34 mouse cellular contexts compared by ENCODE assay signal in the genomic region with DNA sequence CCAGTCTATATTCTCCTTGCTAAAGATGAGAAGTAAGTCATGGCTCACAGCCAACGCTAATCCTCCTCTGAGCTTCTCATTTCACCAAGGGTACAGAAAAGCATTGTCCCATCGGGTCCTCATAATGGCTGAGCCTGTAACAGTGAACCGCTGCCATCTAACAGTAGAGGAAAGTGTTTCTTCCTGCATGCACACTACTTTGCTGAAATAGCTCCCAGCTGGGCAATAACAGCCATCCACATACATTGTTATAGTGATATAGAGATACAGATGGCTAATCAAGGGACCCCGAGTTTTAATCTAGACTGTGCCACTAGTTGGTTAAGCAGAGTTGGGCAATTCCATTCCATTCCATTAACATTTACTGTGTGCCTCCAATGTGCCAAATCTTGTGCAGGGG.
"Had no signal": no experiment of that assay in that cellular context is flagged by ENCODE, and none has a peak within 500 bp of the region (broad histone marks: within the 10 kb centered on the region; RNA-seq: fewer than 3 reads in every experiment).

No protein-coding gene starts in this region.

- H3K36me3 ChIP-seq: heart, embryonic 10.5 days; heart, embryonic 12.5 days; heart, embryonic 13.5 days; heart, embryonic 15.5 days; hindbrain, embryonic 12.5 days; hindbrain, embryonic 13.5 days; hindbrain, embryonic 15.5 days; intestine, embryonic 15.5 days; kidney, embryonic 15.5 days had no signal

- H3K27me3 ChIP-seq: heart, embryonic 12.5 days; heart, embryonic 13.5 days; heart, embryonic 15.5 days; hindbrain, embryonic 12.5 days; hindbrain, embryonic 13.5 days; hindbrain, embryonic 15.5 days; intestine, embryonic 15.5 days; kidney, embryonic 15.5 days had no signal

- H3K9ac ChIP-seq: heart, embryonic 12.5 days; heart, embryonic 13.5 days; heart, embryonic 15.5 days; hindbrain, embryonic 12.5 days; hindbrain, embryonic 13.5 days; hindbrain, embryonic 14.5 days; hindbrain, embryonic 15.5 days; intestine, embryonic 15.5 days; kidney, embryonic 15.5 days had no signal

- H3K9me3 ChIP-seq: heart, embryonic 10.5 days; heart, embryonic 15.5 days; hindbrain, embryonic 12.5 days; hindbrain, embryonic 13.5 days; hindbrain, embryonic 15.5 days; intestine, embryonic 15.5 days; kidney, embryonic 15.5 days had no signal

- H3K4me3 ChIP-seq: heart, adult 2 months; heart, embryonic 10.5 days; heart, embryonic 12.5 days; heart, embryonic 13.5 days; heart, embryonic 15.5 days; hindbrain, embryonic 12.5 days; hindbrain, embryonic 13.5 days; hindbrain, embryonic 15.5 days; intestine, embryonic 15.5 days; kidney, embryonic 15.5 days; layer of hippocampus, adult 2 months had no signal

- H3K27ac ChIP-seq: heart, adult 2 months; heart, embryonic 10.5 days; heart, embryonic 13.5 days; heart, embryonic 15.5 days; hindbrain, embryonic 12.5 days; hindbrain, embryonic 13.5 days; hindbrain, embryonic 14.5 days; hindbrain, embryonic 15.5 days; intestine, embryonic 15.5 days; kidney, embryonic 15.5 days; kidney, postnatal 0 days; layer of hippocampus, adult 2 months had no signal

- H3K4me1 ChIP-seq: heart, embryonic 10.5 days; heart, embryonic 12.5 days; heart, embryonic 13.5 days; heart, embryonic 15.5 days; hindbrain, embryonic 15.5 days; intestine, embryonic 15.5 days had no signal

- H3K4me2 ChIP-seq: heart, embryonic 11.5 days; heart, embryonic 12.5 days; heart, embryonic 13.5 days; heart, embryonic 15.5 days; hindbrain, embryonic 12.5 days; hindbrain, embryonic 13.5 days; hindbrain, embryonic 14.5 days; hindbrain, embryonic 15.5 days; intestine, embryonic 15.5 days; kidney, embryonic 15.5 days had no signal

- ATAC-seq: hindbrain, embryonic 16.5 days; inflammation-experienced regulatory T-cells, adult 6 months; intestine, embryonic 15.5 days; intestine, embryonic 16.5 days; intestine, postnatal 0 days had no signal

- DNase-seq: heart, adult 2 months; heart, postnatal 10 days; heart, postnatal 14 days; heart, postnatal 36 days; heart, postnatal 4 days; kidney, adult 11 months; kidney, adult 18-20 months; kidney, adult 2 months; kidney, adult 8-10 months; kidney, adult 9 months; kidney, postnatal 10 days; kidney, postnatal 14 days; kidney, postnatal 25 days; kidney, postnatal 36 days; kidney, postnatal 4 days; layer of hippocampus, adult 9-11 months; layer of hippocampus, postnatal 36 days had no signal
